Mouse (Mus musculus) thymus, adult 2 months (tissue): ENCODE results near the gene Abcc12.

Experiments used
- CTCF ChIP-seq: fragments of 200-500 bp; IDR thresholded peaks from 2 replicates; pipeline ENCODE4 v1.5.1; 2012; ENCODE audit warnings: mild to moderate bottlenecking, control low read depth, low read length, moderate library complexity, borderline replicate concordance; ENCODE audit not compliant: control insufficient read depth, poor library complexity, insufficient read depth; ENCODE audit errors: extremely low read depth
- POLR2A ChIP-seq: fragments of 200-500 bp; IDR thresholded peaks from 2 replicates; pipeline ENCODE4 v1.6.1; 2012; ENCODE audit warnings: mild to moderate bottlenecking, low read length, control low read depth, moderate library complexity; ENCODE audit not compliant: control insufficient read depth, poor library complexity, insufficient read depth; ENCODE audit errors: extremely low read depth

GRCm38 (mm10) chr8:86546001-86546400 lies 34.5 kb downstream of the Abcc12 start:
- TF ChIP-seq CTCF (no peak), POLR2A (no peak)
